19 mouse cellular contexts compared by ENCODE assay signal in genomic region chr13:36941891-36942290, GRCm38 (mm10).
DNase-seq lines count a peak whose midpoint lies in the region.
"Had no signal": no experiment of that assay in that cellular context is flagged by ENCODE, and none has a peak within 500 bp of the region (broad histone marks: within the 10 kb centered on the region; RNA-seq: fewer than 3 reads in every experiment).

No protein-coding gene starts in this region.

- DNase-seq in heart, adult 11 months: peak; percentile 56
- no peak for DNase-seq in heart, postnatal 4 days
- DNase-seq in ovary, adult 18-20 months (ENCODE audit: low spot score): peak; percentile 12
- DNase-seq in ovary, postnatal 10 days (ENCODE audit: low spot score): no peak
- peak; percentile 1 for DNase-seq in adrenal gland, postnatal 25 days
- DNase-seq in yolk sac, embryonic 10.5 days (ENCODE audit: low spot score): no peak
- DNase-seq: B cell, adult 2 months; cerebellum, adult 11-12 months; cerebellum, postnatal 10 days; gastrocnemius, postnatal 25 days; heart, adult 18-20 months; heart, postnatal 36 days; kidney, adult 11 months; kidney, postnatal 14 days; lung, embryonic 14.5 days; lung, postnatal 14 days; retina, postnatal 1 day; right cerebral cortex, postnatal 14 days; thymus, postnatal 4 days had no signal

Comparison
In these comparisons a context has a peak if more than half of its experiments do, and no peak if none do; other contexts are left out.
1. DNase-seq: peak in heart, adult 11 months (single experiment), ovary, adult 18-20 months (single experiment) and adrenal gland, postnatal 25 days (single experiment); none in heart, postnatal 4 days (single experiment), ovary, postnatal 10 days (single experiment) and yolk sac, embryonic 10.5 days (single experiment).